Mouse (Mus musculus) CH12.LX (cell line): ENCODE results near the gene Osbp2. TPM values are rescaled to one million over a fixed set of nuclear protein-coding genes. Genes with fewer than 3 reads are reported as not detected.

ENCODE experiments used
- DNase-seq: peaks from one replicate; pipeline ENCODE4 v3.0.0-alpha.2; 2013; ENCODE audit errors: extremely low read depth
- H3K27ac ChIP-seq: 2 replicates; pipeline ENCODE4 v1.5.1; 2012; ENCODE audit warnings: low read depth, mild to moderate bottlenecking, control low read depth, moderate library complexity; ENCODE audit not compliant: insufficient read depth
- H3K27me3 ChIP-seq: replicated peaks from 2 replicates; pipeline ENCODE3; 2012; ENCODE audit warnings: inconsistent platforms
- H3K36me3 ChIP-seq, 2 experiments: replicated peaks in 1 of 2; 2 replicates each; pipeline versions ENCODE3 to v1.6.1; 2012; ENCODE audit warnings: inconsistent platforms in 1 of 2, low read length in 1 of 2, mild to moderate bottlenecking in 1 of 2, mixed read lengths in 1 of 2, moderate library complexity in 1 of 2; ENCODE audit not compliant: control insufficient read depth in 1 of 2, insufficient read depth in 1 of 2
- H3K4me1 ChIP-seq, 2 experiments: 2 replicates each; pipeline ENCODE4 v1.6.1; 2012; ENCODE audit warnings: inconsistent platforms in 1 of 2, moderate library complexity in 1 of 2; ENCODE audit not compliant: insufficient read depth in 2 of 2, control insufficient read depth in 1 of 2
- H3K4me2 ChIP-seq: 2 replicates; pipeline ENCODE4 v1.6.1; 2012; ENCODE audit warnings: low read depth, mild to moderate bottlenecking, control low read depth; ENCODE audit not compliant: poor library complexity, insufficient read depth, severe bottlenecking
- H3K4me3 ChIP-seq, 3 experiments: fragments of 150-350 bp in 1 of 3; sonication (generic) in 1 of 3; replicated peaks in 1 of 3; 2 replicates each; pipeline versions ENCODE3 to v1.5.1; 2011 to 2012; ENCODE audit warnings: low read depth in 2 of 3, low read length in 2 of 3, mild to moderate bottlenecking in 2 of 3, moderate library complexity in 2 of 3, control low read depth in 1 of 3, improper control_type of control experiment in 1 of 3, inconsistent platforms in 1 of 3, mixed read lengths in 1 of 3; ENCODE audit not compliant: poor library complexity in 1 of 3
- H3K79me2 ChIP-seq: replicated peaks from 2 replicates; pipeline ENCODE4 v1.6.1; 2012; ENCODE audit warnings: mild to moderate bottlenecking, moderate library complexity; ENCODE audit not compliant: control insufficient read depth, poor library complexity, insufficient read depth, severe bottlenecking; ENCODE audit errors: extremely low read depth
- H3K9ac ChIP-seq: 2 replicates; pipeline ENCODE4 v1.6.1; 2012; ENCODE audit warnings: low read depth, mild to moderate bottlenecking, control low read depth, moderate library complexity; ENCODE audit not compliant: insufficient read depth
- H3K9me3 ChIP-seq: replicated peaks from 2 replicates; pipeline ENCODE3; 2012; ENCODE audit warnings: low read length, inconsistent platforms, mixed read lengths
- BHLHE40 ChIP-seq: IDR thresholded peaks from 2 replicates; pipeline ENCODE4 v1.6.1; 2011; ENCODE audit warnings: mild to moderate bottlenecking, low read depth, low read length, improper control_type of control experiment
- CHD2 ChIP-seq: IDR thresholded peaks from 2 replicates; pipeline ENCODE4 v1.6.1; 2011; ENCODE audit warnings: low read length, improper control_type of control experiment
- GABPA ChIP-seq: IDR thresholded peaks from 2 replicates; pipeline ENCODE4 v1.6.1; 2012; ENCODE audit warnings: low read depth, low read length, improper control_type of control experiment, inconsistent platforms; ENCODE audit not compliant: insufficient replicate concordance
- HCFC1 ChIP-seq: IDR thresholded peaks from 2 replicates; pipeline ENCODE4 v1.6.1; 2012; ENCODE audit warnings: low read depth, mild to moderate bottlenecking, inconsistent platforms, low read length, improper control_type of control experiment
- IRF4 ChIP-seq: IDR thresholded peaks from 2 replicates; pipeline ENCODE4 v1.6.1; 2014; ENCODE audit warnings: low read depth, mild to moderate bottlenecking, inconsistent platforms, low read length, improper control_type of control experiment
- JUN ChIP-seq: IDR thresholded peaks from 2 replicates; pipeline ENCODE4 v1.6.1; 2011; ENCODE audit warnings: low read depth, mild to moderate bottlenecking, low read length, improper control_type of control experiment, moderate library complexity; ENCODE audit not compliant: insufficient read depth
- KAT2A ChIP-seq: IDR thresholded peaks from 2 replicates; pipeline ENCODE4 v1.6.1; 2012; ENCODE audit warnings: low read length, improper control_type of control experiment, inconsistent platforms; ENCODE audit not compliant: insufficient replicate concordance
- MAFK ChIP-seq: IDR thresholded peaks from 2 replicates; pipeline ENCODE4 v1.6.1; 2011; ENCODE audit warnings: low read length, improper control_type of control experiment; ENCODE audit not compliant: insufficient replicate concordance
- MAX ChIP-seq: IDR thresholded peaks from 2 replicates; pipeline ENCODE4 v1.6.1; 2011; ENCODE audit warnings: low read length, improper control_type of control experiment
- MAZ ChIP-seq: IDR thresholded peaks from 2 replicates; pipeline ENCODE4 v1.6.1; 2012; ENCODE audit warnings: low read depth, mild to moderate bottlenecking, inconsistent platforms, low read length, improper control_type of control experiment, moderate library complexity
- MEF2A ChIP-seq: IDR thresholded peaks from 2 replicates; pipeline ENCODE4 v1.6.1; 2014; ENCODE audit warnings: low read depth, mild to moderate bottlenecking, inconsistent platforms, low read length, improper control_type of control experiment, borderline replicate concordance
- MYC ChIP-seq: IDR thresholded peaks from 2 replicates; pipeline ENCODE4 v1.6.1; 2011; ENCODE audit warnings: low read depth, mild to moderate bottlenecking, improper control_type of control experiment, low read length
- NELFE ChIP-seq: IDR thresholded peaks from 2 replicates; pipeline ENCODE4 v1.6.1; 2011; ENCODE audit warnings: low read depth, low read length, improper control_type of control experiment
- NRF1 ChIP-seq: IDR thresholded peaks from 2 replicates; pipeline ENCODE4 v1.6.1; 2014; ENCODE audit warnings: low read depth, mild to moderate bottlenecking, inconsistent platforms, low read length, improper control_type of control experiment, moderate library complexity
- PAX5 ChIP-seq: IDR thresholded peaks from 2 replicates; pipeline ENCODE4 v1.6.1; 2012; ENCODE audit warnings: low read length, inconsistent platforms, mixed read lengths
- POLR2AphosphoS2 ChIP-seq: IDR thresholded peaks from 2 replicates; pipeline ENCODE4 v1.6.1; 2011; ENCODE audit warnings: low read depth, low read length, improper control_type of control experiment
- RAD21 ChIP-seq: IDR thresholded peaks from 2 replicates; pipeline ENCODE4 v1.6.1; 2011; ENCODE audit warnings: low read depth, mild to moderate bottlenecking, low read length, improper control_type of control experiment, moderate library complexity
- SIN3A ChIP-seq: IDR thresholded peaks from 2 replicates; pipeline ENCODE4 v1.6.1; 2012; ENCODE audit warnings: low read length, improper control_type of control experiment, inconsistent platforms
- SMC3 ChIP-seq: IDR thresholded peaks from 2 replicates; pipeline ENCODE4 v1.6.1; 2011; ENCODE audit warnings: low read depth, low read length, improper control_type of control experiment
- TCF12 ChIP-seq: IDR thresholded peaks from 2 replicates; pipeline ENCODE4 v1.6.1; 2014; ENCODE audit warnings: low read depth, mild to moderate bottlenecking, inconsistent platforms, low read length, improper control_type of control experiment
- USF2 ChIP-seq: conservative IDR thresholded peaks from 2 replicates; pipeline ENCODE4 v1.6.1; 2011; ENCODE audit warnings: low read depth, low read length, improper control_type of control experiment
- ZC3H11A ChIP-seq: IDR thresholded peaks from 2 replicates; pipeline ENCODE4 v1.6.1; 2012; ENCODE audit warnings: low read depth, mild to moderate bottlenecking, inconsistent platforms, low read length, improper control_type of control experiment
- ZNF384 ChIP-seq: IDR thresholded peaks from 2 replicates; pipeline ENCODE4 v1.6.1; 2012; ENCODE audit warnings: low read depth, low read length, improper control_type of control experiment, inconsistent platforms
- dilution Hi-C: fragments of 300-500 bp; cut with MboI; formaldehyde crosslinking; loops from 2 replicates; pipeline ENCODE4 v1.14.3; 2020; ENCODE audit warnings: low sequenced_read_pairs; ENCODE audit not compliant: extremely low pct_unique_long_range_greater_than_20kb, extremely low pct_ligation_motif_present
- in situ Hi-C: fragments of 300-500 bp; cut with MboI; formaldehyde crosslinking; loops from 3 replicates; pipeline ENCODE4 v1.14.3; 2019; ENCODE audit warnings: low sequenced_read_pairs, low pct_ligation_motif_present, low pct_unique_long_range_greater_than_20kb, mixed read lengths
- polyA plus RNA-seq: library from polyadenylated mRNA; unstranded; fragments of >175 nt; gene quantifications from 2 replicates; pipeline ENCODE4 v1.2.1, GENCODE M21; 2012; ENCODE audit warnings: low read depth; ENCODE audit not compliant: insufficient read length
- total RNA-seq, 2 experiments: library from RNA; depleted of rRNA; stranded (reverse); fragments of 300-350 nt in 1 of 2; fragments of >200 nt in 1 of 2; gene quantifications; 2 replicates each; pipeline ENCODE4 v1.2.3; 2012 to 2014

Osbp2 gene
- total and polyA plus RNA-seq, 3 experiments = not detected

DNA sequence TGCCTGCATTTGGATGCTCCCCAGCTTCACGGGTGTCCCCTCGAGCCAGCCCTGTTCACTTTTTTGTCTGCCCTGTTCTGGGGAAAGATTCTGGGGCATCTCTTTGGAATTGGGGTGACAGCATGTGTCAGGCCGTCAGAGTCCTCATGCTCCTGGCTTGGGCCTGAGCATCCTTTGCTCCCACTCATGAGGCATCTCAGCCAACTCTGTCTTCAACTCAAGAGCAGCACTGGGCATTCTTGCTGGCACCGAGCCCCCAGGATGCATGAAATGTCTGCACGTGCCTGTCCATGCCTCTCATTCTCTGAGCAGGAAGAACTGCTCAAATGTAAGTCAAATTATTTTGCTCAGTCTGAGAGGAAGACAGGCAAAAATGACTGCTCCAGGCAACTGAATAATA lies 139.0 kb downstream of the Osbp2 start:
- Histone ChIP-seq H3K9ac (no peak overlapping the region), H3K4me3 (no peak overlapping the region), H3K36me3 (no peaks in the 10 kb centered on the region), H3K79me2 (no peaks in the 10 kb centered on the region), H3K9me3 (no peaks in the 10 kb centered on the region), H3K4me2 (no peak overlapping the region), H3K27me3 (peaks cover 77% of the 10 kb centered on the region), H3K27ac (no peak overlapping the region), H3K4me1 (peaks cover 0 to 7% of the 10 kb centered on the region in 2 experiments; a peak in 2 of 4 replicates)
- in situ Hi-C loops = no loop called here
- no peak for DNase-seq
- dilution Hi-C loops = no loop called here
- no peak for TF ChIP-seq BHLHE40

DNA sequence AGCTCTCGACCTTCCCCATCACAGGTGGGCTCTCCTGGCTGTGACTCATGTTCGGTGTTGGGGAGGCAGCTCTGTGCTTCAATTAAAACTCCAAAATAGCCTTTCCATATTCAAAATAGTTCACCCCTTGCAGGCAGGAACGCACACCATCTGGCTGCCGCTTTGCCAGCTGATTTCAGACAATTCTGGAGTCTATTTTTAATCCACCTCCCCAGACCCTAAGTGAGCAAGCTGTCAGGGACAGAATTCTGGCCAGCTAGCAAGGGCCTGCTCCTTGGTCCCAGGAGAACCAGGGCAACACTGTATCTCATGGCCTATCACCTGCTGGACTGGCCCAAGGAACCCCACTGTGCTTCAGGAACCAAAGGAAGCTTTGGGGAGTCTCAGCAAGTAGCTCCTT lies 139.8 kb downstream of the Osbp2 start:
- dilution Hi-C loops (no loop called here), in situ Hi-C loops (no loop called here)
- no peak for DNase-seq

GRCm38 (mm10) chr11:3722861-3723260 lies 140.8 kb downstream of the Osbp2 start:
- Histone ChIP-seq H3K27ac (no peak overlapping the region), H3K36me3 (no peaks in the 10 kb centered on the region), H3K79me2 (no peaks in the 10 kb centered on the region), H3K4me1 (no peaks in the 10 kb centered on the region), H3K4me3 (no peak overlapping the region), H3K27me3 (peaks cover 89% of the 10 kb centered on the region), H3K9ac (no peak overlapping the region), H3K9me3 (peaks cover 5% of the 10 kb centered on the region), H3K4me2 (no peak overlapping the region)
- TF ChIP-seq JUN (no peak), KAT2A (no peak), NELFE (no peak), ZNF384 (no peak), SMC3 (no peak), USF2 (no peak), NRF1 (no peak), MAX (no peak), PAX5 (no peak), CHD2 (no peak)
- in situ Hi-C loops (no loop called here), dilution Hi-C loops (no loop called here)
- DNase-seq = no peak

More for the DNA sequence above, 139.8 kb downstream of the Osbp2 start:
- peaks cover 84% of the 10 kb centered on the region for H3K27me3 ChIP-seq
- peaks cover 3% of the 10 kb centered on the region for H3K9me3 ChIP-seq
- no peak for TF ChIP-seq SIN3A
- TF ChIP-seq TCF12 = no peak
- no peak for TF ChIP-seq MYC
- TF ChIP-seq HCFC1 = no peak
- TF ChIP-seq NRF1 = no peak
- TF ChIP-seq JUN = no peak
- TF ChIP-seq MEF2A = no peak
- no peak for TF ChIP-seq ZC3H11A
- no peak for TF ChIP-seq KAT2A
- TF ChIP-seq IRF4 = no peak
- TF ChIP-seq GABPA = no peak
- no peak for TF ChIP-seq RAD21
- TF ChIP-seq MAFK = no peak
- TF ChIP-seq PAX5 = no peak
- TF ChIP-seq MAZ = no peak
- TF ChIP-seq POLR2AphosphoS2 = no peak
- no peak for TF ChIP-seq MAX
- no peaks in the 10 kb centered on the region for H3K4me1 ChIP-seq
- no peaks in the 10 kb centered on the region for H3K36me3 ChIP-seq
- H3K4me2 ChIP-seq = no peak overlapping the region
- H3K79me2 ChIP-seq = no peaks in the 10 kb centered on the region
- no peak overlapping the region for H3K4me3 ChIP-seq
- no peak overlapping the region for H3K9ac ChIP-seq
- H3K27ac ChIP-seq = no peak overlapping the region
